Mouse (Mus musculus) erythroblast, embryonic 14.5 days (primary cell): ENCODE measurements around the gene Tial1. TPM values are rescaled to one million over a fixed set of nuclear protein-coding genes. Genes with fewer than 3 reads are reported as not detected.

Experiments
- H3K27me3 ChIP-seq: 2 replicates; pipeline ENCODE4 v1.6.1; 2012; ENCODE audit warnings: inconsistent platforms; ENCODE audit not compliant: control insufficient read depth
- H3K36me3 ChIP-seq: 2 replicates; pipeline ENCODE4 v1.6.1; 2012; ENCODE audit warnings: mild to moderate bottlenecking, inconsistent platforms; ENCODE audit not compliant: control insufficient read depth
- H3K4me1 ChIP-seq: 2 replicates; pipeline ENCODE4 v1.6.1; 2012; ENCODE audit warnings: inconsistent platforms; ENCODE audit not compliant: control insufficient read depth
- H3K4me3 ChIP-seq: replicated peaks from 2 replicates; pipeline ENCODE3; 2012; ENCODE audit warnings: moderate library complexity, mild to moderate bottlenecking, inconsistent platforms
- H3K9me3 ChIP-seq: 2 replicates; pipeline ENCODE4 v1.6.1; 2012; ENCODE audit warnings: low read length, inconsistent platforms, mixed read lengths; ENCODE audit not compliant: control insufficient read depth
- GATA1 ChIP-seq: IDR thresholded peaks from 2 replicates; pipeline ENCODE4 v1.6.1; 2012; ENCODE audit warnings: low read length, inconsistent platforms, mixed read lengths
- TAL1 ChIP-seq: IDR thresholded peaks from 3 replicates; pipeline ENCODE4 v1.6.1; 2012; ENCODE audit warnings: low read length, inconsistent platforms, mixed read lengths
- polyA plus RNA-seq: library from polyadenylated mRNA; stranded (reverse); fragments of >175 nt; gene quantifications from 2 replicates; pipeline ENCODE4 v1.2.3, GENCODE M21; 2012

Tial1 gene
- polyA plus RNA-seq, 1 experiment = 7.4 TPM

DNA sequence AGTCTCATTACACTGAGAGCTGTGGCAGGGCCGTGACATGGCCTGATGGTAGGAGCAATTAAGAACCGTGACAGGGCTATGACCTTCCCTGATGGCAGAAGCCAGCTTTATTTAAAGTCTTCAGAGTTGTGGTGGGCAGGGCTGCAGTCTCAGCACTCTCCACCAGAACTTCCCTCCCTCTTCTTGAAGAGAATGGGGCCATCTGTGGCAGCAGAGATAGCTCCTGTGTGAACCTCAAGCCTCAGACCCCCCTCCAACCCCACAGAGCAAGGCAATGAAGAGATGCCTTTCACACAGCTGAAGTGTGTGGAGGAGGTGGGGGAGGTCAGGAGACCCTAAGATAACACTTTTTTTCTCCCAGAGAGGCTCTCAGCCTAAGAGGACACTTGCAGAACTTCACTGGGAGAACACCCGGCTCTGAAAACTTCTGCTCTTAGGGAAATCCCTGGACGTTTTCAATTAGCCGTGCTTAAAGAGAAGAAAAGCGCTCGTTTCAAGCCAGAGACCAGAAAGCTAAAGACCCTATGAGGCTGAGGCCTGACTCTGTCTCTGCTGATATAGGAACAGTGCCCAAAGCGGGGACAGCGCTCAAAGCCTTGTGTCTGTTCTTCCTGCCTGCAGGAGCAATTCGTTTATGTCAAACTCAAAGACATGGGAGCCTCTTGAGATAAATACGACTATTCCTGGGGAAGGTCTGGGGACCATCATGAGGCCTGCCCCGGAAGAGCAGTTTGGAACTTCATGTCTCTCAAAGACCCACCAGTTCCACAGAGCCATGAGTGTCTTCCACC lies 70.1 kb downstream of the Tial1 start:
- peaks cover 60% of the 10 kb centered on the region for H3K4me1 ChIP-seq
- no peaks in the 10 kb centered on the region for H3K27me3 ChIP-seq
- H3K36me3 ChIP-seq = peaks cover 35% of the 10 kb centered on the region

More for the DNA sequence above, 70.1 kb downstream of the Tial1 start:
- TF ChIP-seq GATA1 = no peak
- no peak for TF ChIP-seq TAL1
- Histone ChIP-seq H3K4me3 (no peak overlapping the region), H3K9me3 (no peaks in the 10 kb centered on the region)

Other genes starting within 250 kb of the Tial1 start
- gene Armc5, start 224.4 kb downstream of the Tial1 start, polyA plus RNA-seq = 2.1 and 2.3 TPM in 2 replicates
- gene 9130023H24Rik, start 223.7 kb downstream of the Tial1 start, polyA plus RNA-seq = 0.03 and 0.12 TPM in 2 replicates
- 0.27 and 0.30 TPM in 2 replicates for gene Tgfb1i1, start 214.9 kb downstream of the Tial1 start, polyA plus RNA-seq
- gene Slc5a2, start 196.1 kb downstream of the Tial1 start, polyA plus RNA-seq = 0.88 and 1.4 TPM in 2 replicates
- 7.3 and 9.0 TPM in 2 replicates for gene BC017158, start 163.5 kb downstream of the Tial1 start, polyA plus RNA-seq
- 4.1 TPM in 2 replicates for gene Rgs10, start 43.0 kb downstream of the Tial1 start, polyA plus RNA-seq
- 9.2 and 9.4 TPM in 2 replicates for gene Bag3, start 61.9 kb upstream of the Tial1 start, polyA plus RNA-seq
- 0.02 and 0.05 TPM in 2 replicates for gene Inpp5f, start 149.6 kb upstream of the Tial1 start, polyA plus RNA-seq